Mouse (Mus musculus) kidney, adult 2 months (tissue): Measurements from ENCODE around the gene Nmd3.

Experiments used
- CTCF ChIP-seq: fragments of 200-500 bp; conservative IDR thresholded peaks from 2 replicates; pipeline ENCODE4 v1.5.1; 2011; ENCODE audit warnings: low read depth, mild to moderate bottlenecking, control low read depth, low read length, moderate library complexity, mixed read lengths; ENCODE audit not compliant: insufficient read depth, insufficient read length
- POLR2A ChIP-seq: fragments of 200-500 bp; IDR thresholded peaks from one replicate; pipeline ENCODE4 v1.6.1; 2011; ENCODE audit warnings: low read depth, low read length, control low read depth

GRCm38 (mm10) chr3:69721814-69722186 lies at the start of gene Nmd3:
- TF ChIP-seq CTCF (no peak), POLR2A (peak; percentile 28)
